Comparison of ENCODE assay signal across 12 mouse cellular contexts in genomic region chr2:173027824-173028495, GRCm38 (mm10). TPM values are rescaled to one million over a fixed set of nuclear protein-coding genes. Genes with fewer than 3 reads are reported as not detected.
DNase-seq lines count a peak whose midpoint lies in the region; ATAC-seq lines count a peak whose summit lies in the region.
"Had no signal": no experiment of that assay in that cellular context is flagged by ENCODE, and none has a peak within 500 bp of the region (broad histone marks: within the 10 kb centered on the region; RNA-seq: fewer than 3 reads in every experiment).

No protein-coding gene starts in this region.

- peak overlapping the region; percentile 8; the same call in 1 of the 2 replicates for H3K4me2 ChIP-seq in liver, embryonic 11.5 days
- H3K4me2 ChIP-seq in embryonic facial prominence, embryonic 13.5 days, result no peak overlapping the region
- H3K4me2 ChIP-seq: hindbrain, embryonic 15.5 days had no signal

- no peak overlapping the region for H3K9ac ChIP-seq in liver, embryonic 11.5 days (ENCODE audit: low read depth, low read length)
- no peak overlapping the region for H3K9ac ChIP-seq in embryonic facial prominence, embryonic 13.5 days
- H3K9ac ChIP-seq: hindbrain, embryonic 15.5 days had no signal

- H3K4me1 ChIP-seq in liver, embryonic 11.5 days (replicated peaks; ENCODE audit: control insufficient read depth, insufficient read depth, low read length), result peaks cover 80% of the 10 kb centered on the region
- peaks cover 55% of the 10 kb centered on the region for H3K4me1 ChIP-seq in embryonic facial prominence, embryonic 13.5 days

- H3K4me3 ChIP-seq in liver, embryonic 11.5 days (ENCODE audit: low read depth, low read length), result no peak overlapping the region
- H3K4me3 ChIP-seq in embryonic facial prominence, embryonic 13.5 days, result no peak overlapping the region
- H3K4me3 ChIP-seq: hindbrain, embryonic 15.5 days; left cerebral cortex, adult 2 months had no signal

- DNase-seq in adrenal gland, adult (ENCODE audit: inconsistent age in 2 of 2, low spot score in 1 of 2), result peak; percentile 40 to 65
- no peak for DNase-seq in adrenal gland, adult 8-10 months
- DNase-seq in liver, embryonic 11.5 days (ENCODE audit: low spot score), result no peak
- no peak for DNase-seq in liver
- peak; percentile 18 for DNase-seq in naive thymus-derived CD4-positive, alpha-beta T cell, adult 2 months (ENCODE audit: low read depth)
- no peak for DNase-seq in right cerebral cortex, postnatal 25 days
- DNase-seq in neural tube, embryonic 10.5 days (ENCODE audit: extremely low spot score, low spot score), result no peak
- DNase-seq: midbrain, embryonic 14.5 days; retina, postnatal 1 day had no signal

- no peak for ATAC-seq in liver, embryonic 11.5 days (replicated peaks; ENCODE audit: low FRiP score)
- no peak for ATAC-seq in embryonic facial prominence, embryonic 13.5 days (ENCODE audit: insufficient number of reproducible peaks, insufficient read depth, low FRiP score, low TSS enrichment, low read depth)

- H3K9me3 ChIP-seq in liver, embryonic 11.5 days (ENCODE audit: control insufficient read depth, low read length), result no peaks in the 10 kb centered on the region
- no peaks in the 10 kb centered on the region for H3K9me3 ChIP-seq in embryonic facial prominence, embryonic 13.5 days
- H3K9me3 ChIP-seq: hindbrain, embryonic 15.5 days had no signal

- H3K27ac ChIP-seq in liver, embryonic 11.5 days (ENCODE audit: low read depth, low read length), result no peak overlapping the region
- peak overlapping the region; percentile 22; the same call in 1 of the 2 replicates for H3K27ac ChIP-seq in embryonic facial prominence, embryonic 13.5 days
- H3K27ac ChIP-seq: hindbrain, embryonic 15.5 days; left cerebral cortex, adult 2 months had no signal

- WGBS in liver, embryonic 11.5 days, result 79% methylated on average over 4 of the region's 4 CpGs
- 77% methylated on average over 4 of the region's 4 CpGs for WGBS in embryonic facial prominence, embryonic 13.5 days

- peaks cover 89% of the 10 kb centered on the region for H3K36me3 ChIP-seq in liver, embryonic 11.5 days (ENCODE audit: control insufficient read depth, insufficient read depth, low read length)
- H3K36me3 ChIP-seq in embryonic facial prominence, embryonic 13.5 days, result peaks cover 70% of the 10 kb centered on the region

- H3K27me3 ChIP-seq in liver, embryonic 11.5 days (replicated peaks; ENCODE audit: control insufficient read depth, insufficient read depth, low read length), result no peaks in the 10 kb centered on the region
- H3K27me3 ChIP-seq in embryonic facial prominence, embryonic 13.5 days, result no peaks in the 10 kb centered on the region
- H3K27me3 ChIP-seq: hindbrain, embryonic 15.5 days had no signal

RNA-seq across cellular contexts. Expression of gene Rbm38, which starts 7.7 kb away (rescaled TPM):
- total RNA-seq in adrenal gland, adult 8-10 months (2022), result 10 to 100 TPM; 16.0 to 26.0 (median 21.5) TPM
- polyA plus RNA-seq in liver, embryonic 11.5 days (2014; fragmentation: Nextera tagmentation; extraction: Ambion mirVana), result 209 and 222 TPM in 2 replicates
- 24.2 and 25.8 TPM in 2 replicates for polyA plus RNA-seq in embryonic facial prominence, embryonic 13.5 days (2015; fragmentation: Nextera tagmentation; extraction: Ambion mirVana)

RNA-seq across cellular contexts. Expression of gene Rae1, which starts 28.0 kb away (rescaled TPM):
- 10 to 100 TPM; 67.3 to 77.6 (median 73.4) TPM for total RNA-seq in adrenal gland, adult 8-10 months (2022)
- 172 and 181 TPM in 2 replicates for polyA plus RNA-seq in liver, embryonic 11.5 days (2014; fragmentation: Nextera tagmentation; extraction: Ambion mirVana)
- polyA plus RNA-seq in embryonic facial prominence, embryonic 13.5 days (2015; fragmentation: Nextera tagmentation; extraction: Ambion mirVana), result 137 and 148 TPM in 2 replicates

RNA-seq across cellular contexts. Expression of gene Spo11, which starts 50.5 kb away (rescaled TPM):
- total RNA-seq in adrenal gland, adult 8-10 months (2022), result not detected
- polyA plus RNA-seq in liver, embryonic 11.5 days (2014; fragmentation: Nextera tagmentation; extraction: Ambion mirVana), result 0.13 TPM in 1 of 2 replicates, not detected in the other
- polyA plus RNA-seq in embryonic facial prominence, embryonic 13.5 days (2015; fragmentation: Nextera tagmentation; extraction: Ambion mirVana), result 2.8 and 3.9 TPM in 2 replicates

Comparison
In these comparisons a context has a peak if more than half of its experiments do, and no peak if none do; other contexts are left out.
1. DNase-seq: peak in adrenal gland, adult (2 of 2) and naive thymus-derived CD4-positive, alpha-beta T cell, adult 2 months (single experiment); none in adrenal gland, adult 8-10 months (single experiment), liver, embryonic 11.5 days (single experiment), liver (single experiment), right cerebral cortex, postnatal 25 days (single experiment) and neural tube, embryonic 10.5 days (single experiment).